Mouse (Mus musculus) right cerebral cortex, adult 2 months (tissue): ENCODE results near the gene Psenen.

ENCODE experiments used
- DNase-seq, 2 experiments: peaks; one replicate each; pipeline ENCODE4 v3.0.0; 2021 to 2022; ENCODE audit warnings: low spot score in 2 of 2

Psenen gene

DNA sequence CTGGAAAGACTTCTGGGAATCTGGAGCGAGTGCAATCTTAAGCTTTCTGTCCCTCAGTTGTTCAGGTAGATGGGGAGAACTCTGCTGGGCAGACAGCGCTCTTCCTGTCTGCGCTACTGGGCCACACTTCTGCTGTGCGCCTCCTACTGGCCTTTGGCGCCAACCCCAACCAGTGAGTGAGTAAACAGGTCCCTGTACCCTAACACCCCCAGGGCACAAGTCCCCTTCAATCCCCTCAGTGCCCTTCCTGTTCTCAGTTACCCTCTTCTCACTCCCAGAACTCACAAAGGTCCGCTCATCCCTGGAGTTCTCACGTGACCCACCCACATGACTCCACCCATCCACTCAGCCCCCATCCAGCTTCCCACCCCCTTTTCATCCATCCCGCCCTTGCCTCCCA is 45.1 kb downstream of the Psenen start:
- DNase-seq = no peak

GRCm38 (mm10) chr7:30515003-30515760 is 48.2 kb downstream of the Psenen start:
- no peak for DNase-seq
